Mouse (Mus musculus) lung, adult 2 months (tissue): ENCODE measurements around the gene Sbp.
"Not testable (repeated sequence)": the region's sequence is repeated elsewhere in the genome, so short reads cannot be mapped to it uniquely, and the experiment has no call there.

Experiments used
- CTCF ChIP-seq: fragments of 200-500 bp; IDR thresholded peaks from 2 replicates; pipeline ENCODE4 v1.5.1; 2011; ENCODE audit warnings: mild to moderate bottlenecking, low read length, control low read depth; ENCODE audit not compliant: insufficient read depth
- POLR2A ChIP-seq: fragments of 200-500 bp; IDR thresholded peaks from 2 replicates; pipeline ENCODE4 v1.6.1; 2011; ENCODE audit warnings: low read depth, mild to moderate bottlenecking, control low read depth, low read length, borderline replicate concordance; ENCODE audit errors: extremely low read depth

GRCm38 (mm10) chr17:23950828-23951227 is 9.4 kb downstream of the Sbp start:
- not testable (repeated sequence) for TF ChIP-seq POLR2A, CTCF
